Mouse (Mus musculus) midbrain, embryonic 16.5 days (tissue): ENCODE measurements at regions not wholly inside any gene's neighbourhood (a gene's known extent, or its start where the extent isn't known, plus 50 kb on each side); places are given as distances from the start of the nearest gene placed in this dataset.

Experiments used
- ATAC-seq: fragments of 200-750 bp; cut with Nextera tagmentation; 2 replicates; pipeline ENCODE4 v1.8.0; 2017; ENCODE audit warnings: moderate TSS enrichment
- H3K27ac ChIP-seq: fragments of 300-500 bp; sonication (generic); 2 replicates; pipeline ENCODE4 v1.5.1; 2014; ENCODE audit warnings: mild to moderate bottlenecking, low read length, mixed read lengths
- H3K27me3 ChIP-seq: fragments of 300-500 bp; sonication (generic); 2 replicates; pipeline ENCODE4 v1.6.1; 2014; ENCODE audit warnings: low read depth, low read length, mixed read lengths; ENCODE audit not compliant: control insufficient read depth, insufficient read depth
- H3K36me3 ChIP-seq: fragments of 300-500 bp; sonication (generic); 2 replicates; pipeline ENCODE4 v1.6.1; 2014; ENCODE audit warnings: mild to moderate bottlenecking, low read length, moderate library complexity, mixed read lengths; ENCODE audit not compliant: control insufficient read depth, insufficient read depth
- H3K4me1 ChIP-seq: fragments of 300-500 bp; sonication (generic); 2 replicates; pipeline ENCODE4 v1.6.1; 2014; ENCODE audit warnings: mild to moderate bottlenecking, low read length, mixed read lengths; ENCODE audit not compliant: control insufficient read depth, insufficient read depth
- H3K4me2 ChIP-seq: fragments of 300-500 bp; sonication (generic); 2 replicates; pipeline ENCODE4 v1.6.1; 2014; ENCODE audit warnings: mild to moderate bottlenecking, low read length, mixed read lengths
- H3K4me3 ChIP-seq: fragments of 300-500 bp; sonication (generic); 2 replicates; pipeline ENCODE4 v1.5.1; 2014; ENCODE audit warnings: low read depth, mild to moderate bottlenecking, low read length, moderate library complexity, mixed read lengths
- H3K9ac ChIP-seq: fragments of 300-500 bp; sonication (generic); 2 replicates; pipeline ENCODE4 v1.6.1; 2014; ENCODE audit warnings: low read depth, low read length, mixed read lengths
- H3K9me3 ChIP-seq: fragments of 300-500 bp; sonication (generic); replicated peaks from 2 replicates; pipeline ENCODE4 v1.6.1; 2014; ENCODE audit warnings: mild to moderate bottlenecking, low read length, mixed read lengths; ENCODE audit not compliant: control insufficient read depth, poor library complexity, severe bottlenecking
- WGBS: fragments of 180-500 bp; shearing (Covaris S2); extraction: QIAGEN DNeasy Blood & Tissue Kit; methylation state at CpG from one replicate; pipeline ENCODE4 v1.1.7; 2014; 5-methylcytosine and 5-hydroxymethylcytosine counted together

- no peak overlapping the region for H3K9ac ChIP-seq
- no peaks in the 10 kb centered on the region for H3K9me3 ChIP-seq
- no peaks in the 10 kb centered on the region for H3K36me3 ChIP-seq
- 42% methylated on average over 3 of the region's 3 CpGs for WGBS
- ATAC-seq = no peak
- H3K27ac ChIP-seq = no peak overlapping the region
- H3K27me3 ChIP-seq = no peaks in the 10 kb centered on the region
- H3K4me1 ChIP-seq = no peaks in the 10 kb centered on the region
- no peak overlapping the region for H3K4me2 ChIP-seq
- H3K4me3 ChIP-seq = no peak overlapping the region
Measured at GRCm38 (mm10) chr6:126405736-126406135, 129.5 kb downstream of the Kcna5 start.

GRCm38 (mm10) chr6:126404331-126405070 lies 130.7 kb downstream of the Kcna5 start:
- H3K36me3 ChIP-seq = no peaks in the 10 kb centered on the region
- WGBS = 86% methylated on average over 12 of the region's 12 CpGs
- H3K4me3 ChIP-seq = no peak overlapping the region
- H3K27ac ChIP-seq = no peak overlapping the region
- H3K27me3 ChIP-seq = no peaks in the 10 kb centered on the region
- H3K9me3 ChIP-seq = no peaks in the 10 kb centered on the region
- no peak for ATAC-seq
- H3K9ac ChIP-seq = no peak overlapping the region
- H3K4me1 ChIP-seq = no peaks in the 10 kb centered on the region
- H3K4me2 ChIP-seq = no peak overlapping the region

GRCm38 (mm10) chr6:126399595-126399994 lies 135.6 kb downstream of the Kcna5 start:
- no peak for ATAC-seq
- Histone ChIP-seq H3K9ac (no peak overlapping the region), H3K27me3 (no peaks in the 10 kb centered on the region), H3K36me3 (no peaks in the 10 kb centered on the region), H3K4me1 (0 out of 2 replicates have a peak, but pooled peaks cover 7% of the 10 kb centered on the region), H3K27ac (no peak overlapping the region), H3K4me2 (no peak overlapping the region), H3K4me3 (no peak overlapping the region), H3K9me3 (no peaks in the 10 kb centered on the region)
- WGBS = 62% methylated on average over 3 of the region's 3 CpGs

- no peaks in the 10 kb centered on the region for H3K27me3 ChIP-seq
- 18% methylated on average over 2 of the region's 2 CpGs for WGBS
- H3K4me2 ChIP-seq = no peak overlapping the region
- H3K4me3 ChIP-seq = no peak overlapping the region
- H3K9me3 ChIP-seq = no peaks in the 10 kb centered on the region
- no peak overlapping the region for H3K9ac ChIP-seq
- H3K36me3 ChIP-seq = no peaks in the 10 kb centered on the region
- ATAC-seq = no peak
- peaks cover 7% of the 10 kb centered on the region; the same call in 1 of the 2 replicates for H3K4me1 ChIP-seq
- no peak overlapping the region for H3K27ac ChIP-seq
Measured at GRCm38 (mm10) chr6:126398641-126399040, 136.6 kb downstream of the Kcna5 start.

- no peak overlapping the region for H3K4me3 ChIP-seq
- WGBS = 88% methylated on average over 3 of the region's 3 CpGs
- no peak for ATAC-seq
Measured at GRCm38 (mm10) chr6:126395015-126395414, 140.2 kb downstream of the Kcna5 start.

GRCm38 (mm10) chr6:126394111-126394809 lies 141.0 kb downstream of the Kcna5 start:
- 48% methylated on average over 7 of the region's 7 CpGs for WGBS
- ATAC-seq = no peak

More at GRCm38 (mm10) chr6:126395015-126395414, 140.2 kb downstream of the Kcna5 start:
- no peaks in the 10 kb centered on the region for H3K36me3 ChIP-seq
- H3K9ac ChIP-seq = no peak overlapping the region
- H3K4me1 ChIP-seq = peaks cover 7% of the 10 kb centered on the region; the same call in 1 of the 2 replicates
- H3K27me3 ChIP-seq = no peaks in the 10 kb centered on the region
- H3K9me3 ChIP-seq = no peaks in the 10 kb centered on the region
- H3K4me2 ChIP-seq = no peak overlapping the region
- H3K27ac ChIP-seq = no peak overlapping the region

GRCm38 (mm10) chr6:126384210-126385012 lies 150.8 kb downstream of the Kcna5 start:
- no peak for ATAC-seq
- no peak overlapping the region for H3K4me2 ChIP-seq
- 58% methylated on average over 9 of the region's 9 CpGs for WGBS
- H3K4me1 ChIP-seq = no peaks in the 10 kb centered on the region
- H3K4me3 ChIP-seq = no peak overlapping the region
- no peak overlapping the region for H3K9ac ChIP-seq
- H3K36me3 ChIP-seq = no peaks in the 10 kb centered on the region
- no peak overlapping the region for H3K27ac ChIP-seq
- H3K27me3 ChIP-seq = no peaks in the 10 kb centered on the region
- no peaks in the 10 kb centered on the region for H3K9me3 ChIP-seq

More at GRCm38 (mm10) chr6:126394111-126394809, 141.0 kb downstream of the Kcna5 start:
- Histone ChIP-seq H3K27me3 (no peaks in the 10 kb centered on the region), H3K9ac (no peak overlapping the region), H3K4me2 (no peak overlapping the region), H3K9me3 (no peaks in the 10 kb centered on the region), H3K27ac (no peak overlapping the region), H3K36me3 (no peaks in the 10 kb centered on the region), H3K4me1 (peaks cover 7% of the 10 kb centered on the region; the same call in 1 of the 2 replicates), H3K4me3 (no peak overlapping the region)

- ATAC-seq = no peak
- no peaks in the 10 kb centered on the region for H3K27me3 ChIP-seq
- WGBS = 90% methylated on average over 4 of the region's 4 CpGs
- H3K9me3 ChIP-seq = no peaks in the 10 kb centered on the region
- H3K36me3 ChIP-seq = no peaks in the 10 kb centered on the region
- no peak overlapping the region for H3K9ac ChIP-seq
- H3K4me1 ChIP-seq = no peaks in the 10 kb centered on the region
- H3K4me3 ChIP-seq = no peak overlapping the region
- no peak overlapping the region for H3K4me2 ChIP-seq
- no peak overlapping the region for H3K27ac ChIP-seq
Measured at GRCm38 (mm10) chr6:126377216-126377615, 158.0 kb downstream of the Kcna5 start.
